Comparison of ENCODE assay signal across 8 mouse cellular contexts in genomic region chr5:8622071-8622595, GRCm38 (mm10). TPM values are rescaled to one million over a fixed set of nuclear protein-coding genes. Genes with fewer than 3 reads are reported as not detected.
DNase-seq lines count a peak whose midpoint lies in the region; ATAC-seq and TF ChIP-seq lines count a peak whose summit lies in the region.

No protein-coding gene starts in this region.

- no peak overlapping the region for H3K27ac ChIP-seq in brown adipose tissue, adult 24 weeks (replicated peaks; ENCODE audit: low read depth, low read length)
- H3K27ac ChIP-seq in forebrain, embryonic 12.5 days, result peak overlapping the region; percentile 86
- no peak overlapping the region for H3K27ac ChIP-seq in liver, embryonic 12.5 days
- peak overlapping the region; percentile 49; the same call in 1 of the 2 replicates for H3K27ac ChIP-seq in stomach, embryonic 15.5 days

- peak overlapping the region; percentile 96 for H3K4me3 ChIP-seq in brown adipose tissue, adult 24 weeks (ENCODE audit: insufficient read depth, low read depth, low read length)
- H3K4me3 ChIP-seq in forebrain, embryonic 12.5 days (replicated peaks), result peak overlapping the region; percentile 91
- peak overlapping the region; percentile 64 for H3K4me3 ChIP-seq in liver, embryonic 12.5 days
- H3K4me3 ChIP-seq in myocyte, result no peak overlapping the region
- peak overlapping the region; percentile 86 for H3K4me3 ChIP-seq in stomach, embryonic 15.5 days (replicated peaks)

- intact Hi-C loops in heart, postnatal 10 days (cut with DNase I), result no loop called here

- no peaks in the 10 kb centered on the region for H3K79me2 ChIP-seq in myocyte (ENCODE audit: control insufficient read depth, insufficient read depth)

- peak overlapping the region; percentile 83 for H3K9ac ChIP-seq in forebrain, embryonic 12.5 days
- H3K9ac ChIP-seq in liver, embryonic 12.5 days, result 0 out of 2 replicates have a peak overlapping the region, but pooled peaks have one; percentile 31
- peak overlapping the region; percentile 56 for H3K9ac ChIP-seq in stomach, embryonic 15.5 days

- no peak for TF ChIP-seq POLR2A in myocyte (IDR thresholded peaks at IDR 0.05; ENCODE audit: insufficient read length, low read depth)

- peak; percentile 48 to 62 for DNase-seq in CD8-positive naive resting alpha-beta T cell, adult 2 months (ENCODE audit: low read depth in 2 of 2, low spot score in 2 of 2)
- peak; percentile 28 to 39 for DNase-seq in heart, postnatal 10 days
- peak; percentile 34 to 65 for DNase-seq in kidney, postnatal 36 days

- H3K9me3 ChIP-seq in forebrain, embryonic 12.5 days, result no peaks in the 10 kb centered on the region
- H3K9me3 ChIP-seq in liver, embryonic 12.5 days (replicated peaks), result no peaks in the 10 kb centered on the region
- H3K9me3 ChIP-seq in stomach, embryonic 15.5 days, result no peaks in the 10 kb centered on the region

- peak overlapping the region; percentile 82 for H3K4me2 ChIP-seq in forebrain, embryonic 12.5 days
- H3K4me2 ChIP-seq in liver, embryonic 12.5 days, result peak overlapping the region; percentile 93
- H3K4me2 ChIP-seq in myocyte (ENCODE audit: low read depth), result no peak overlapping the region
- peak overlapping the region; percentile 99 for H3K4me2 ChIP-seq in stomach, embryonic 15.5 days

- H3K4me1 ChIP-seq in brown adipose tissue, adult 24 weeks (ENCODE audit: control insufficient read depth, insufficient read depth, insufficient read length, low read length), result no peaks in the 10 kb centered on the region
- no peaks in the 10 kb centered on the region for H3K4me1 ChIP-seq in forebrain, embryonic 12.5 days
- H3K4me1 ChIP-seq in liver, embryonic 12.5 days, result peaks cover 11% of the 10 kb centered on the region
- H3K4me1 ChIP-seq in stomach, embryonic 15.5 days, result peaks cover 2% of the 10 kb centered on the region; the same call in 1 of the 2 replicates

- no peaks in the 10 kb centered on the region for H3K36me3 ChIP-seq in forebrain, embryonic 12.5 days (replicated peaks)
- H3K36me3 ChIP-seq in liver, embryonic 12.5 days, result no peaks in the 10 kb centered on the region
- H3K36me3 ChIP-seq in myocyte (ENCODE audit: control insufficient read depth, insufficient read depth), result no peaks in the 10 kb centered on the region
- H3K36me3 ChIP-seq in stomach, embryonic 15.5 days, result no peaks in the 10 kb centered on the region

- no peaks in the 10 kb centered on the region for H3K27me3 ChIP-seq in forebrain, embryonic 12.5 days
- peaks cover 19% of the 10 kb centered on the region for H3K27me3 ChIP-seq in liver, embryonic 12.5 days (replicated peaks)
- H3K27me3 ChIP-seq in myocyte (ENCODE audit: control insufficient read depth, insufficient read depth, insufficient read length), result no peaks in the 10 kb centered on the region
- H3K27me3 ChIP-seq in stomach, embryonic 15.5 days (replicated peaks), result no peaks in the 10 kb centered on the region

- WGBS in forebrain, embryonic 12.5 days, result under 1% methylated on average over 47 of the region's 49 CpGs
- 1% methylated on average over 43 of the region's 49 CpGs for WGBS in liver, embryonic 12.5 days (ENCODE audit: insufficient replicate concordance)
- under 1% methylated on average over 48 of the region's 49 CpGs for WGBS in stomach, embryonic 15.5 days

- ATAC-seq in forebrain, embryonic 12.5 days (ENCODE audit: low FRiP score), result peak; percentile 66
- peak; percentile 41 for ATAC-seq in liver, embryonic 12.5 days
- peak; percentile 59 for ATAC-seq in stomach, embryonic 15.5 days (ENCODE audit: insufficient read depth, low FRiP score, low read depth)

- H3ac ChIP-seq in myocyte (ENCODE audit: control insufficient read depth, insufficient read length), result peak overlapping the region; percentile 9

TF ChIP-seq in myocyte, 11 proteins besides CTCF, POLR2A, EP300 and RAD21:
- no peak for TF ChIP-seq POLR2AphosphoS2 (IDR thresholded peaks at IDR 0.05; ENCODE audit: insufficient read length, low read depth)
- no peak for TF ChIP-seq MYOD1 (IDR thresholded peaks at IDR 0.05; ENCODE audit: control insufficient read depth in 1 of 3, insufficient read length in 2 of 3, low read depth in 2 of 3)
- no peak for TF ChIP-seq CEBPB (IDR thresholded peaks at IDR 0.05; ENCODE audit: insufficient read depth, poor library complexity, severe bottlenecking)
- no peak for TF ChIP-seq TCF3 (IDR thresholded peaks at IDR 0.05; ENCODE audit: insufficient read length, low read depth)
- TF ChIP-seq E2F4 (IDR thresholded peaks at IDR 0.05; ENCODE audit: insufficient read depth), result no peak
- TF ChIP-seq MAX (IDR thresholded peaks at IDR 0.05; ENCODE audit: low read depth), result no peak
- no peak for TF ChIP-seq SRF (IDR thresholded peaks at IDR 0.05; ENCODE audit: control insufficient read depth, insufficient read length, low read depth)
- TF ChIP-seq TCF12 (IDR thresholded peaks at IDR 0.05; ENCODE audit: insufficient read depth, poor library complexity, severe bottlenecking), result no peak
- TF ChIP-seq USF1 (IDR thresholded peaks at IDR 0.05; ENCODE audit: low read depth), result no peak
- no peak for TF ChIP-seq MYOG (IDR thresholded peaks at IDR 0.05; ENCODE audit: control insufficient read depth in 1 of 3, insufficient read depth in 1 of 3, insufficient read length in 2 of 3, low read depth in 2 of 3)
- no peak for TF ChIP-seq REST (IDR thresholded peaks at IDR 0.05; ENCODE audit: insufficient read depth, insufficient read length)

RNA-seq across cellular contexts. Expression of gene Rundc3b, which starts 0.6 kb away (rescaled TPM):
- polyA plus RNA-seq in brown adipose tissue, adult 24 weeks (2012; ENCODE audit: insufficient read depth, insufficient read length, missing spikeins), result 0.71 TPM in 1 of 2 replicates, not detected in the other
- polyA plus RNA-seq in forebrain, embryonic 12.5 days (2016; fragmentation: Nextera tagmentation; extraction: Ambion mirVana), result 18.8 and 19.4 TPM in 2 replicates
- 1 to 10 TPM; 1.1 to 1.7 TPM for total RNA-seq in heart, postnatal 10 days (2021)
- polyA plus RNA-seq in liver, embryonic 12.5 days (2016; fragmentation: Nextera tagmentation; extraction: Ambion mirVana), result 0.39 and 0.41 TPM in 2 replicates
- not detected for polyA plus RNA-seq in myocyte (2012; fragmentation: generic; extraction: Trizol)
- polyA plus RNA-seq in stomach, embryonic 15.5 days (2015; fragmentation: Nextera tagmentation; extraction: Ambion mirVana), result 3.1 and 3.7 TPM in 2 replicates

RNA-seq across cellular contexts. Expression of gene Abcb1a, which starts 37.7 kb away (rescaled TPM):
- polyA plus RNA-seq in brown adipose tissue, adult 24 weeks (2012; ENCODE audit: insufficient read depth, insufficient read length, missing spikeins), result 1.9 and 2.2 TPM in 2 replicates
- polyA plus RNA-seq in forebrain, embryonic 12.5 days (2016; fragmentation: Nextera tagmentation; extraction: Ambion mirVana), result 0.59 and 1.1 TPM in 2 replicates
- total RNA-seq in heart, postnatal 10 days (2021), result 1 to 10 TPM; 8.6 to 8.9 TPM
- 0.26 and 0.27 TPM in 2 replicates for polyA plus RNA-seq in liver, embryonic 12.5 days (2016; fragmentation: Nextera tagmentation; extraction: Ambion mirVana)
- 0.89 TPM for polyA plus RNA-seq in myocyte (2012; fragmentation: generic; extraction: Trizol)
- polyA plus RNA-seq in stomach, embryonic 15.5 days (2015; fragmentation: Nextera tagmentation; extraction: Ambion mirVana), result 1.9 and 2.0 TPM in 2 replicates

Comparison
In these comparisons a context has a peak if more than half of its experiments do, and no peak if none do; other contexts are left out.
1. H3K27ac ChIP-seq: peak in forebrain, embryonic 12.5 days (single experiment) and stomach, embryonic 15.5 days (single experiment); none in brown adipose tissue, adult 24 weeks (single experiment) and liver, embryonic 12.5 days (single experiment).
2. H3K9ac ChIP-seq: peak in every context shown above with its lines; median percentile 83 in forebrain, embryonic 12.5 days; 56 in stomach, embryonic 15.5 days; 31 in liver, embryonic 12.5 days.
3. Peak in every context shown above with its lines, with median percentiles within 50 percentile points of each other: DNase-seq and ATAC-seq.